Mouse (Mus musculus) midbrain, postnatal 0 days (tissue): ENCODE results near the gene Ackr1. TPM values are rescaled to one million over a fixed set of nuclear protein-coding genes. Genes with fewer than 3 reads are reported as not detected.

ENCODE experiments used
- ATAC-seq: fragments of 200-750 bp; cut with Nextera tagmentation; 2 replicates; pipeline ENCODE4 v1.8.0; 2017; ENCODE audit warnings: moderate number of reproducible peaks, mild to moderate bottlenecking, moderate TSS enrichment, moderate library complexity; ENCODE audit not compliant: low FRiP score
- DNase-seq: peaks from one replicate; pipeline ENCODE4 v3.0.0-alpha.2; 2015; ENCODE audit warnings: low spot score
- H3K27ac ChIP-seq: fragments of 300-500 bp; sonication (generic); 2 replicates; pipeline ENCODE4 v1.5.1; 2014; ENCODE audit warnings: low read depth, mild to moderate bottlenecking, low read length, mixed read lengths
- H3K27me3 ChIP-seq: fragments of 300-500 bp; sonication (generic); 2 replicates; pipeline ENCODE4 v1.6.1; 2014; ENCODE audit warnings: low read length, control low read depth, mixed read lengths; ENCODE audit not compliant: insufficient read depth
- H3K36me3 ChIP-seq: fragments of 300-500 bp; sonication (generic); 2 replicates; pipeline ENCODE4 v1.6.1; 2014; ENCODE audit warnings: low read length, control low read depth, mixed read lengths; ENCODE audit not compliant: insufficient read depth
- H3K4me1 ChIP-seq: fragments of 300-500 bp; sonication (generic); 2 replicates; pipeline ENCODE4 v1.6.1; 2014; ENCODE audit warnings: mild to moderate bottlenecking, control low read depth, antibody characterized with exemption, low read length, mixed read lengths; ENCODE audit not compliant: insufficient read depth
- H3K4me2 ChIP-seq: fragments of 300-500 bp; sonication (generic); 2 replicates; pipeline ENCODE4 v1.6.1; 2014; ENCODE audit warnings: low read depth, mild to moderate bottlenecking, low read length, mixed read lengths; ENCODE audit not compliant: poor library complexity, severe bottlenecking
- H3K4me3 ChIP-seq: fragments of 300-500 bp; sonication (generic); 2 replicates; pipeline ENCODE4 v1.5.1; 2014; ENCODE audit warnings: low read depth, mild to moderate bottlenecking, low read length, moderate library complexity
- H3K9ac ChIP-seq: fragments of 300-500 bp; sonication (generic); replicated peaks from 2 replicates; pipeline ENCODE4 v1.6.1; 2014; ENCODE audit warnings: mild to moderate bottlenecking, low read length, moderate library complexity, mixed read lengths; ENCODE audit not compliant: poor library complexity, severe bottlenecking
- H3K9me3 ChIP-seq: fragments of 300-500 bp; sonication (generic); 2 replicates; pipeline ENCODE4 v1.6.1; 2016; ENCODE audit warnings: low read length, control low read depth
- CTCF ChIP-seq: IDR thresholded peaks from 2 replicates; pipeline ENCODE4 v1.5.1; 2016; ENCODE audit warnings: antibody characterized with exemption, mild to moderate bottlenecking
- WGBS: fragments of 180-500 bp; shearing (Covaris S2); extraction: QIAGEN DNeasy Blood & Tissue Kit; methylation state at CpG from one replicate; pipeline ENCODE4 v1.1.7; 2014; 5-methylcytosine and 5-hydroxymethylcytosine counted together
- polyA plus RNA-seq: library from polyadenylated mRNA; unstranded; fragments of >200 nt; fragmentation: Nextera tagmentation; extraction: Ambion mirVana; gene quantifications from 2 replicates; pipeline ENCODE4 v1.2.1, GENCODE M21; 2015
- total RNA-seq: library from RNA; depleted of rRNA; stranded (reverse); fragments of >200 nt; gene quantifications from 2 replicates; pipeline ENCODE4 v1.2.3, GENCODE M21; 2014

The Ackr1 gene
- total and polyA plus RNA-seq, 2 experiments from 2014 or later = 24.1 to 38.0 TPM

GRCm38 (mm10) chr1:173342425-173342824 lies 8.9 kb upstream of the Ackr1 start:
- WGBS = 29% methylated on average over 1 of the region's 1 CpGs
- Histone ChIP-seq H3K36me3 (peaks cover 62% of the 10 kb centered on the region), H3K9me3 (no peaks in the 10 kb centered on the region), H3K9ac (no peak overlapping the region), H3K27me3 (no peaks in the 10 kb centered on the region), H3K4me1 (no peaks in the 10 kb centered on the region), H3K4me3 (no peak overlapping the region), H3K4me2 (no peak overlapping the region), H3K27ac (no peak overlapping the region)
- no peak for TF ChIP-seq CTCF
- DNase-seq = peak; percentile 44
- ATAC-seq = no peak

- no peaks in the 10 kb centered on the region for H3K9me3 ChIP-seq
- H3K4me2 ChIP-seq = no peak overlapping the region
- 5% methylated on average over 2 of the region's 2 CpGs for WGBS
- no peaks in the 10 kb centered on the region for H3K4me1 ChIP-seq
- H3K9ac ChIP-seq = no peak overlapping the region
- H3K27ac ChIP-seq = no peak overlapping the region
- TF ChIP-seq CTCF = peak; percentile 98
- H3K27me3 ChIP-seq = no peaks in the 10 kb centered on the region
- ATAC-seq (peak; percentile 76), DNase-seq (peak; percentile 86)
- peaks cover 54% of the 10 kb centered on the region for H3K36me3 ChIP-seq
- H3K4me3 ChIP-seq = no peak overlapping the region
Measured at GRCm38 (mm10) chr1:173339543-173339942, 6.0 kb upstream of the Ackr1 start.

GRCm38 (mm10) chr1:173337008-173337407 lies 3.5 kb upstream of the Ackr1 start:
- DNase-seq = no peak
- WGBS = 92% methylated on average over 10 of the region's 10 CpGs
- no peak overlapping the region for H3K27ac ChIP-seq

GRCm38 (mm10) chr1:173335903-173336302 lies 2.4 kb upstream of the Ackr1 start:
- no peak for ATAC-seq
- H3K36me3 ChIP-seq = peaks cover 34% of the 10 kb centered on the region
- no peak overlapping the region for H3K9ac ChIP-seq
- H3K27me3 ChIP-seq = no peaks in the 10 kb centered on the region
- no peak for DNase-seq
- H3K4me1 ChIP-seq = no peaks in the 10 kb centered on the region
- H3K4me2 ChIP-seq = no peak overlapping the region
- H3K9me3 ChIP-seq = no peaks in the 10 kb centered on the region
- no peak overlapping the region for H3K27ac ChIP-seq
- no peak overlapping the region for H3K4me3 ChIP-seq
- WGBS = 49% methylated on average over 11 of the region's 11 CpGs
- no peak for TF ChIP-seq CTCF

More at GRCm38 (mm10) chr1:173337008-173337407, 3.5 kb upstream of the Ackr1 start:
- no peaks in the 10 kb centered on the region for H3K9me3 ChIP-seq
- H3K4me1 ChIP-seq = no peaks in the 10 kb centered on the region
- no peak for ATAC-seq
- no peak overlapping the region for H3K4me2 ChIP-seq
- no peaks in the 10 kb centered on the region for H3K27me3 ChIP-seq
- TF ChIP-seq CTCF = no peak
- peaks cover 41% of the 10 kb centered on the region for H3K36me3 ChIP-seq
- H3K9ac ChIP-seq = no peak overlapping the region
- H3K4me3 ChIP-seq = no peak overlapping the region

- Histone ChIP-seq H3K4me1 (no peaks in the 10 kb centered on the region), H3K27me3 (no peaks in the 10 kb centered on the region), H3K36me3 (peaks cover 8% of the 10 kb centered on the region; the same call in 1 of the 2 replicates), H3K9ac (no peak overlapping the region), H3K4me3 (no peak overlapping the region), H3K27ac (no peak overlapping the region), H3K9me3 (no peaks in the 10 kb centered on the region), H3K4me2 (no peak overlapping the region)
- WGBS = 89% methylated on average over 5 of the region's 5 CpGs
- ATAC-seq = no peak
- TF ChIP-seq CTCF = no peak
- DNase-seq = peak; percentile 48
Measured at GRCm38 (mm10) chr1:173332418-173332817, 1.1 kb downstream of the Ackr1 start.

GRCm38 (mm10) chr1:173329743-173330142 lies 3.8 kb downstream of the Ackr1 start:
- no peak overlapping the region for H3K9ac ChIP-seq
- no peaks in the 10 kb centered on the region for H3K4me1 ChIP-seq
- DNase-seq = peak; percentile 63
- H3K36me3 ChIP-seq = no peaks in the 10 kb centered on the region
- H3K27me3 ChIP-seq = no peaks in the 10 kb centered on the region
- no peak overlapping the region for H3K4me3 ChIP-seq
- H3K4me2 ChIP-seq = no peak overlapping the region
- peak overlapping the region; percentile 38; the same call in 1 of the 2 replicates for H3K27ac ChIP-seq
- no peak for TF ChIP-seq CTCF
- peak; percentile 60 for ATAC-seq
- H3K9me3 ChIP-seq = no peaks in the 10 kb centered on the region
- 42% methylated on average over 5 of the region's 5 CpGs for WGBS
